Mouse (Mus musculus) hindbrain, embryonic 16.5 days (tissue): ENCODE measurements at regions not wholly inside any gene's neighbourhood (a gene's known extent, or its start where the extent isn't known, plus 50 kb on each side); places are given as distances from the start of the nearest gene placed in this dataset.

Source experiments
- ATAC-seq: fragments of 200-750 bp; cut with Nextera tagmentation; 2 replicates; pipeline ENCODE4 v1.8.0; 2017; ENCODE audit warnings: moderate TSS enrichment, moderate library complexity
- H3K27ac ChIP-seq: fragments of 300-500 bp; sonication (generic); 2 replicates; pipeline ENCODE4 v1.5.1; 2014; ENCODE audit warnings: low read depth, mild to moderate bottlenecking, control low read depth, low read length, moderate library complexity
- H3K27me3 ChIP-seq: fragments of 300-500 bp; sonication (generic); replicated peaks from 2 replicates; pipeline ENCODE4 v1.6.1; 2014; ENCODE audit warnings: low read length; ENCODE audit not compliant: control insufficient read depth, insufficient read depth
- H3K36me3 ChIP-seq: fragments of 300-500 bp; sonication (generic); 2 replicates; pipeline ENCODE4 v1.6.1; 2014; ENCODE audit warnings: mild to moderate bottlenecking, low read length, moderate library complexity, mixed read lengths; ENCODE audit not compliant: control insufficient read depth, insufficient read depth
- H3K4me1 ChIP-seq: fragments of 300-500 bp; sonication (generic); 2 replicates; pipeline ENCODE4 v1.6.1; 2014; ENCODE audit warnings: low read depth, low read length; ENCODE audit not compliant: control insufficient read depth, insufficient read depth
- H3K4me2 ChIP-seq: fragments of 300-500 bp; sonication (generic); 2 replicates; pipeline ENCODE4 v1.6.1; 2014; ENCODE audit warnings: mild to moderate bottlenecking, low read length, control low read depth, moderate library complexity
- H3K4me3 ChIP-seq: fragments of 300-500 bp; sonication (generic); 2 replicates; pipeline ENCODE4 v1.5.1; 2014; ENCODE audit warnings: mild to moderate bottlenecking, low read length, control low read depth, moderate library complexity
- H3K9ac ChIP-seq: fragments of 300-500 bp; sonication (generic); 2 replicates; pipeline ENCODE4 v1.6.1; 2014; ENCODE audit warnings: low read depth, mild to moderate bottlenecking, control low read depth, low read length, moderate library complexity
- H3K9me3 ChIP-seq: fragments of 300-500 bp; sonication (generic); 2 replicates; pipeline ENCODE4 v1.6.1; 2014; ENCODE audit warnings: mild to moderate bottlenecking, low read length, moderate library complexity; ENCODE audit not compliant: control insufficient read depth
- WGBS: fragments of 180-500 bp; shearing (Covaris S2); extraction: QIAGEN DNeasy Blood & Tissue Kit; methylation state at CpG from one replicate; pipeline ENCODE4 v1.1.7; 2014; 5-methylcytosine and 5-hydroxymethylcytosine counted together

DNA sequence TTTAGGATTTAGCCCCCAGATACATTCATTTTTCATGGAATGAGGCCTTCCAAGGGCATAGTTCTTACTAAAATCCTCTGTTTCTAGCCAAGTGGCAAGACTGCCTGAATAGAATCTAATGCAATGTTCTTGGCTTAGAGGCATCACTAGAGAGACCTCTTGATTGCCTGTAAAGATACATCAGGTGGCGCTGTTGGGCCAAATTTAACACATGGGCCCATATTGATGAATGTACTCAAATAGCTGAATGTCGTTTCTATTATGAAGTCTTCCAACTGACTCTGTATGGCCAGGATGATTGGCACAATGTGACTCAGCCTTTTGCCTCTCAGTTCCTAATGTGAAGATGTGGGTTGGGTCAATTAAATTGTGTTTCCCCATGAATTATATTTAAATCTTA, 328.0 kb downstream of the Slco6d1 start:
- H3K36me3 ChIP-seq, result no peaks in the 10 kb centered on the region
- WGBS, result 2% methylated on average over 2 of the region's 2 CpGs
- no peaks in the 10 kb centered on the region for H3K4me1 ChIP-seq
- H3K4me2 ChIP-seq, result no peak overlapping the region
- H3K4me3 ChIP-seq, result no peak overlapping the region
- no peaks in the 10 kb centered on the region for H3K27me3 ChIP-seq
- H3K9ac ChIP-seq, result no peak overlapping the region
- peak; percentile 90 for ATAC-seq
- H3K27ac ChIP-seq, result no peak overlapping the region
- no peaks in the 10 kb centered on the region for H3K9me3 ChIP-seq

- Histone ChIP-seq H3K27ac (no peak overlapping the region), H3K27me3 (no peaks in the 10 kb centered on the region), H3K4me3 (no peak overlapping the region), H3K4me1 (no peaks in the 10 kb centered on the region), H3K9me3 (no peaks in the 10 kb centered on the region), H3K4me2 (no peak overlapping the region), H3K36me3 (no peaks in the 10 kb centered on the region), H3K9ac (no peak overlapping the region)
- 95% methylated on average over 2 of the region's 2 CpGs for WGBS
- ATAC-seq, result no peak
Measured at GRCm38 (mm10) chr1:98788528-98788927, 367.6 kb downstream of the Slco6d1 start.

DNA sequence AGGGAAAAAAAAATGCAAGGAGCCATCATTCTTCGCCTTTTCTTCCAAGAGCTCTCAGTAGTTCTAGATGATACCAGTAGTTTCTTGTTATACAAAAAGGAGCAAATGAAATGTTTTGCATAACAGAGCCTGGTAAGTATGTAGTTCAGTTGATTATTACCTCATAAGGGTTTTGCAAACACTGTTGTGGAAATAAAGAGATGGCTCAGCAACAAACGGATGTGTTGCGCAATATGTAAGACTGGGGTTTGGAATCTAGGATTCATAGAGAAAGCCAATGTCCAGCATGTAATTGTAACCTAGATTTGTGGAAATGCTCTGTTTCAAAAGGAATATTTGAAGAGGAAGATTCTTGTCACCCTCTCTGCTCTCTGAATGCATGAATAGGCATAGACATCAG, 372.4 kb downstream of the Slco6d1 start:
- H3K4me2 ChIP-seq, result no peak overlapping the region
- 97% methylated on average over 3 of the region's 3 CpGs for WGBS
- no peak for ATAC-seq

DNA sequence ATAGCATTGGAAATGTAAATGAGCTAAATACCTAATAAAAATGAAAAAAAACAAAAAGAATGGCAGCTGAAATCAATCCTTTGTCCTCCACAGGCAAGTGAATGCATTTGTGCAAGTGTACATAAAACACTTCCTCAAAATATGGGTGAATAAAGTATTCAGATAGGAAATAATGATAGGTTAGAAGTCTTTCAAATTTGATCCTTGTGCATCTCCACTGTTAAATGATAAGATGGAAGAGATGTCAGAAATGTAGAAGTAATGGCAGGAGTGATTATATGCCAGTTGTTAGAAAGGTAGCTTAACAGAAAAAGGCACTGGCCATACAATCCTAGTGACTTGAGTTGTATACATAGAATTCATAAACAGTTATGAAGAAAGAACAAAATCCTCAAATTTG, 391.6 kb downstream of the Slco6d1 start:
- no peak overlapping the region for H3K27ac ChIP-seq
- H3K9ac ChIP-seq, result no peak overlapping the region
- ATAC-seq, result no peak
- H3K9me3 ChIP-seq, result no peaks in the 10 kb centered on the region
- H3K4me2 ChIP-seq, result no peak overlapping the region
- H3K27me3 ChIP-seq, result no peaks in the 10 kb centered on the region
- H3K4me1 ChIP-seq, result no peaks in the 10 kb centered on the region
- H3K36me3 ChIP-seq, result no peaks in the 10 kb centered on the region
- no peak overlapping the region for H3K4me3 ChIP-seq

More for the DNA sequence above, 372.4 kb downstream of the Slco6d1 start:
- Histone ChIP-seq H3K27me3 (no peaks in the 10 kb centered on the region), H3K9ac (no peak overlapping the region), H3K27ac (no peak overlapping the region), H3K9me3 (no peaks in the 10 kb centered on the region), H3K4me1 (no peaks in the 10 kb centered on the region), H3K4me3 (no peak overlapping the region), H3K36me3 (no peaks in the 10 kb centered on the region)

DNA sequence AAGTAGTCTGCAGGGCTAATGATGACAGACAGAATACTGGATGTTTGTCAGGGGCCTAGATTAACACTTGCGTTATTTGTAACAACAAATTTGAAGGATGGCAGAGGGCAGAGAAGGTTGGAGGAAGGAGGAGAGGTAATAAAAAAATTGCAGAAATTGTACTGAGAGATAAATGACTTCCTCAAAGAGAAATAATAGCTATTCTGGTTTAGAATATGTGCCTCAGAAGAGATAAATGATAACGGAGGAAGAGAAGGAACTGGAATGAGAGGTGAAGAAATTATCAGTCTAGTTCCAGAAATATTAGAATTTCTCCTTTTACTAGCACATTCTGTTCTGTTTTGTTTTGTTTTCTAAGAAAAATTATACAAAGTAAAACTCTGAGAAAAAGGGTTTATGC, 393.1 kb downstream of the Slco6d1 start:
- no peaks in the 10 kb centered on the region for H3K36me3 ChIP-seq
- no peaks in the 10 kb centered on the region for H3K27me3 ChIP-seq
- no peaks in the 10 kb centered on the region for H3K9me3 ChIP-seq
- H3K27ac ChIP-seq, result no peak overlapping the region
- no peaks in the 10 kb centered on the region for H3K4me1 ChIP-seq
- H3K4me2 ChIP-seq, result no peak overlapping the region
- H3K4me3 ChIP-seq, result no peak overlapping the region
- ATAC-seq, result no peak
- no peak overlapping the region for H3K9ac ChIP-seq
- 97% methylated on average over 2 of the region's 2 CpGs for WGBS

DNA sequence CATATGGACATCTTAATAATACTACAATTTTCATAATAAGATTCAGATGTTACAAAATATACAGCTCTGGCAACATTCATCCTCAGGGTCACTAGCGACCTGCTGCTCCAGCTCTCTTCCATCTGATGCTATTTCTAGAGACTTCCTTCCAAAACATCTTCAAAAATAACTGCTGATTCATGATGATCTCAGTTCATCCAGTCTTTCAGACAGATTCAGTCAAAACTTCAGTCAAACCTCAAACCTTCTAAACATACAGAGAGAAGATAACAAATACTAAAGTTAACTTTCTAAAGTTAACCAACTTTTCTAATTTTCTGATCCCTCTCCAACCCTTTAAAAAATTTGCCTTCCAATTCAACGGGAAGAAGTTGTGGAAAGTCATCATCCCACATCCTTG, 397.2 kb downstream of the Slco6d1 start:
- no peaks in the 10 kb centered on the region for H3K9me3 ChIP-seq
- H3K27ac ChIP-seq, result no peak overlapping the region
- no peak for ATAC-seq
- H3K9ac ChIP-seq, result no peak overlapping the region
- H3K4me3 ChIP-seq, result no peak overlapping the region
- no peaks in the 10 kb centered on the region for H3K4me1 ChIP-seq
- no peaks in the 10 kb centered on the region for H3K36me3 ChIP-seq
- no peaks in the 10 kb centered on the region for H3K27me3 ChIP-seq
- H3K4me2 ChIP-seq, result no peak overlapping the region
- 85% methylated on average over 2 of the region's 2 CpGs for WGBS

DNA sequence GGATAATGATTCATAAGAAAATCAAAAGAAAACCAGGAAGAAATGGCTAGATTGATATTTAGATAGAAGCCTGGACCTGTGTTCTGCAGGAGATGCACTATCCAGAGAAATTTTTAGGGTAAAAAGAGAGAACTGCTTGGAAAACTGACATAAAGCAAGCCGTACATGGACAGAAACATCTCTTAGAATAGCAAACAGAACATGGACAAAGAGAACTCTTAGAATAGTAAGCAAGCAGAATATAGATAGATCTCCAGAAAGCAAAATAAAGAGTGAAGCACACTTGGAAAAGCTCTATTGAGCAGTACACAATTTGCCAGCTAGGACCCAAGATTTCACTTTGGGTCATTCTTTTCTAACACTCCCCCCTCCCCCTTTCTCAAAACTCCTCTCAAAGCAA, 439.3 kb downstream of the Slco6d1 start:
- no peak overlapping the region for H3K9ac ChIP-seq
- no peak overlapping the region for H3K4me3 ChIP-seq

DNA sequence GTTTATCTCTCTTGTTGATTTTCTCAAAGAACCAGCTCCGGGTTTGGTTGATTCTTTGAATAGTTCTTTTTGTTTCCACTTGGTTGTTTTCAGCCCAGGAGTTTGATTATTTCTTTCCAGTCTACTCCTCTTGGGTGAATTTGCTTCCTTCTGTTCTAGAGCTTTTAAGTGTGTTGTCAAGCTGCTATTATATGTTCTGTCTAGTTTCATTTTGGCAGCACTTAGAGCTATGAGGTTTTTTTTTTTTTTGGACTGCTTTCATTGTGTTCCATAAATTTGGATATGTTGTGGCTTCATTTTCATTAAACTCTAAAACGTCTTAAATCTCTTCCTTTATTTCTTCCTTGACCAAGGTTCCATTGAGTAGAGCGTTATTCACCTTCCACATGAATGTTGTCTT, 485.3 kb downstream of the Slco6d1 start:
- no peak overlapping the region for H3K27ac ChIP-seq
- no peak overlapping the region for H3K9ac ChIP-seq
- no peaks in the 10 kb centered on the region for H3K27me3 ChIP-seq
- H3K36me3 ChIP-seq, result no peaks in the 10 kb centered on the region
- H3K9me3 ChIP-seq, result no peaks in the 10 kb centered on the region
- H3K4me3 ChIP-seq, result no peak overlapping the region
- no peaks in the 10 kb centered on the region for H3K4me1 ChIP-seq
- no peak for ATAC-seq
- H3K4me2 ChIP-seq, result no peak overlapping the region
- WGBS, result 81% methylated on average over 3 of the region's 3 CpGs

More for the DNA sequence above, 439.3 kb downstream of the Slco6d1 start:
- WGBS, result 90% methylated on average over 1 of the region's 1 CpGs
- Histone ChIP-seq H3K4me1 (no peaks in the 10 kb centered on the region), H3K27ac (no peak overlapping the region), H3K9me3 (no peaks in the 10 kb centered on the region), H3K27me3 (no peaks in the 10 kb centered on the region), H3K4me2 (no peak overlapping the region), H3K36me3 (no peaks in the 10 kb centered on the region)
- ATAC-seq, result no peak

DNA sequence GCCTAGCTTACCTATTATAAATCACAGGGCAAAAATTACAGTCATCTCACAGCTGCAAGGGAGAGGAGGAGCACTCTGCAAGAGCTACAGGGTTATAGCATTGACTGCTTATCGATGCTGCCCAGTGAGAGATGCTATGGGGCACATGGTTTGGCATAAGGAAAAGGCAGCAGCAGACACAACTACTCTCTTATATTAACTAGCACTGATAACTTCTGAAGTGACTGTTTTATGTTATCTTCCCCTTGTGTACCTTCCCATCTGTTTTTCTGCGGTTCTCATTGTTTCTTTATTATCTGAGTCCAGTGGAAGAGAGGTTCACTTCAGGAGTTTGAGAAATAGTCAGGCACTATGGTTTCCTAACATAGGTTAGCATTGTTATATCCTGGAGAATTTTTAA, 502.1 kb downstream of the Slco6d1 start:
- Histone ChIP-seq H3K9ac (no peak overlapping the region), H3K9me3 (no peaks in the 10 kb centered on the region), H3K27ac (no peak overlapping the region), H3K27me3 (no peaks in the 10 kb centered on the region), H3K4me1 (no peaks in the 10 kb centered on the region), H3K36me3 (no peaks in the 10 kb centered on the region), H3K4me2 (no peak overlapping the region), H3K4me3 (no peak overlapping the region)
- WGBS, result 89% methylated on average over 2 of the region's 2 CpGs
- no peak for ATAC-seq

- Histone ChIP-seq H3K4me1 (no peaks in the 10 kb centered on the region), H3K27ac (no peak overlapping the region), H3K9me3 (no peaks in the 10 kb centered on the region), H3K4me2 (no peak overlapping the region), H3K9ac (no peak overlapping the region), H3K36me3 (no peaks in the 10 kb centered on the region), H3K4me3 (no peak overlapping the region), H3K27me3 (no peaks in the 10 kb centered on the region)
- WGBS, result 90% methylated on average over 2 of the region's 2 CpGs
- no peak for ATAC-seq
Measured at GRCm38 (mm10) chr1:98924933-98925332, 504.0 kb downstream of the Slco6d1 start.
